Mouse (Mus musculus) olfactory bulb, adult 2 months (tissue): ENCODE data around the gene Phactr2.

Experiments used
- CTCF ChIP-seq: fragments of 200-500 bp; IDR thresholded peaks from 2 replicates; pipeline ENCODE4 v1.5.1; 2012; ENCODE audit warnings: low read depth, mild to moderate bottlenecking, low read length, moderate library complexity; ENCODE audit not compliant: insufficient read depth
- POLR2A ChIP-seq: fragments of 200-500 bp; IDR thresholded peaks from 2 replicates; pipeline ENCODE4 v1.6.1; 2012; ENCODE audit warnings: mild to moderate bottlenecking, low read depth, low read length, moderate library complexity; ENCODE audit not compliant: insufficient read depth

- no peak for TF ChIP-seq CTCF
- TF ChIP-seq POLR2A, result no peak
Measured at GRCm38 (mm10) chr10:13328602-13329001, 145.6 kb downstream of the Phactr2 start.
